Mouse (Mus musculus): ENCODE results near the gene Zdhhc20. TPM values are rescaled to one million over a fixed set of nuclear protein-coding genes. Genes with fewer than 3 reads are reported as not detected.
"Not testable (repeated sequence)": the region's sequence is repeated elsewhere in the genome, so short reads cannot be mapped to it uniquely, and the experiment has no call there.

The Zdhhc20 gene
- total and polyA plus RNA-seq, 3 experiments, result 1.0 to 20.5 (median 19.7) TPM

DNA sequence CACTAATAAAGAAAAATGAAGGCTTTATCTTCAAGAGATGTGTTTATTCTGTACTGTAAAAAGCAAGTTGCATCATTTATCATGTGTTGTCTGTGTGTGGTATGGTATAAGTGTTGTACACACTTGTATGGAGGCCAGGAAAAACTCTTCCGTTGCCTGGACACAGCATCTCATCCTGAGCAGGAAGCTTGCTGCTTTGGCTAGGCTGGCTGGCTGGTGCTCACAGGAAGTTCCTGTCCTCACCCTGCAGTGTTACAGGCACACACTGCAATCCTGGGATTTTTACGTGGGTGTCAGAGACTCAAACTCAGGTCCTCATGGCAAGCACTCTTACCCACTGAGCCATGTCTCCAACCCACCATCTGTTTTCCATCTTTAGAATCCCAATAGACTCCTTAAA is 26.9 kb downstream of the Zdhhc20 start:
- Histone ChIP-seq H3K4me3 (ENCODE audit: low read depth, low read length) (no peak overlapping the region), H3K4me1 (ENCODE audit: insufficient read depth, low read depth, low read length) (peaks cover 13% of the 10 kb centered on the region), H3K27me3 (ENCODE audit: insufficient read depth, low read length) (no peaks in the 10 kb centered on the region), H3K36me3 (replicated peaks) (peaks cover 45% of the 10 kb centered on the region), H3K9me3 (replicated peaks) (no peaks in the 10 kb centered on the region)
- no peak for ATAC-seq (ENCODE audit: extremely low read depth, insufficient number of reproducible peaks, low FRiP score, poor library complexity, severe bottlenecking)
- DNase-seq (ENCODE audit: low spot score), result no peak
- TF ChIP-seq GATA1 (IDR thresholded peaks at IDR 0.05; ENCODE audit: borderline replicate concordance, low read length) (no peak), GATA2 (IDR thresholded peaks at IDR 0.05; ENCODE audit: borderline replicate concordance, low read depth, low read length) (no peak), CTCF (IDR thresholded peaks at IDR 0.05; ENCODE audit: low read depth, low read length) (no peak), TAL1 (conservative IDR thresholded peaks at IDR 0.05; ENCODE audit: low read depth, low read length) (no peak), POLR2AphosphoS5 (IDR thresholded peaks at IDR 0.05; ENCODE audit: insufficient replicate concordance, low read depth, low read length) (no peak)

DNA sequence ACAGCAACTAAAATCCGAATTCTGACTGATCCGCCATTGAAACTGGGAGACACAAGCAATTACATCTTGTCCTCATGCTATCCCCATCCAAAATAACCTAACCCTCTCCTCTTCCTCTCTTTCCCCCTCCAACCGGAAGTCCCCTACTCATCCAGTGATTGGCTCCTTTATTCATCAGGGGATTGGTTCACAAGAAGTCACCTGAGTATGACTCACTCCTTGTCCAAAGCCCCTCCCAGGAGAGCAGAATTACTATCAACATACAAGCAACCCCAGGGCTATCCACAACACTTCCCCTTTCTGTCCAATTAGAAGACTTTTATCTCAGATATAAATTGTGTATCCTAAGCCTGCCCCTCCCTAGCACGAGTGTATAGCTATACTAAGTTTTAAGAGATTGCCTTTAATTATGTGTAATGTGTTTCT is 28.1 kb downstream of the Zdhhc20 start:
- DNase-seq (ENCODE audit: low spot score) (no peak), ATAC-seq (ENCODE audit: extremely low read depth, insufficient number of reproducible peaks, low FRiP score, poor library complexity, severe bottlenecking) (peak; percentile 77)

DNA sequence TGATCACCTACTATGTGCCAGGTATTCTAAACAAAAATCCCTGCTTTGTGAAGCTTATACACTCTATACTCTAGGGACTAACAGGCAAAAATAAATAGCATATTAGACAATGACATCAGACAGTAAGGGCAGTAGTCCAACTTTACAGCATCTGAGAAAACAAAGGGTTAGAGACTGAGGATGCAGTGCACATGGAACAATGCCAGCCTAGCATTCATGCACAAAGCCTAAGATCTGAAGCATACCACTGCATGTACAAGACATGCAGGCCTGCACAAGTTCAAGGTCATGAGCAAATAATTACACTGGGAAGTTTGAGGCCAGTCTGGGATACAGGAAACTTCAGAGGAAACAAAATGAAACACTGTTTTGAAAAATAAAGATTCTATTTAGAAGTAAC is 30.6 kb downstream of the Zdhhc20 start:
- H3K9me3 ChIP-seq (replicated peaks), result no peaks in the 10 kb centered on the region
- ATAC-seq (ENCODE audit: extremely low read depth, insufficient number of reproducible peaks, low FRiP score, poor library complexity, severe bottlenecking), result no peak
- no peaks in the 10 kb centered on the region for H3K27me3 ChIP-seq (ENCODE audit: insufficient read depth, low read length)
- H3K36me3 ChIP-seq (replicated peaks), result peaks cover 39% of the 10 kb centered on the region
- DNase-seq (ENCODE audit: low spot score), result no peak
- TF ChIP-seq POLR2AphosphoS5 (IDR thresholded peaks at IDR 0.05; ENCODE audit: insufficient replicate concordance, low read depth, low read length) (no peak), GATA2 (IDR thresholded peaks at IDR 0.05; ENCODE audit: borderline replicate concordance, low read depth, low read length) (no peak), GATA1 (IDR thresholded peaks at IDR 0.05; ENCODE audit: borderline replicate concordance, low read length) (no peak), TAL1 (conservative IDR thresholded peaks at IDR 0.05; ENCODE audit: low read depth, low read length) (no peak), CTCF (IDR thresholded peaks at IDR 0.05; ENCODE audit: low read depth, low read length) (no peak)
- H3K4me1 ChIP-seq (ENCODE audit: insufficient read depth, low read depth, low read length), result peaks cover 10% of the 10 kb centered on the region
- no peak overlapping the region for H3K4me3 ChIP-seq (ENCODE audit: low read depth, low read length)

More for the DNA sequence above, 28.1 kb downstream of the Zdhhc20 start:
- peaks cover 12% of the 10 kb centered on the region for H3K4me1 ChIP-seq (ENCODE audit: insufficient read depth, low read depth, low read length)
- H3K36me3 ChIP-seq (replicated peaks), result peaks cover 48% of the 10 kb centered on the region
- no peaks in the 10 kb centered on the region for H3K9me3 ChIP-seq (replicated peaks)
- H3K27me3 ChIP-seq (ENCODE audit: insufficient read depth, low read length), result no peaks in the 10 kb centered on the region
- TF ChIP-seq TAL1 (conservative IDR thresholded peaks at IDR 0.05; ENCODE audit: low read depth, low read length) (no peak), GATA1 (IDR thresholded peaks at IDR 0.05; ENCODE audit: borderline replicate concordance, low read length) (no peak), GATA2 (IDR thresholded peaks at IDR 0.05; ENCODE audit: borderline replicate concordance, low read depth, low read length) (no peak), POLR2AphosphoS5 (IDR thresholded peaks at IDR 0.05; ENCODE audit: insufficient replicate concordance, low read depth, low read length) (no peak), CTCF (IDR thresholded peaks at IDR 0.05; ENCODE audit: low read depth, low read length) (no peak)
- no peak overlapping the region for H3K4me3 ChIP-seq (ENCODE audit: low read depth, low read length)

DNA sequence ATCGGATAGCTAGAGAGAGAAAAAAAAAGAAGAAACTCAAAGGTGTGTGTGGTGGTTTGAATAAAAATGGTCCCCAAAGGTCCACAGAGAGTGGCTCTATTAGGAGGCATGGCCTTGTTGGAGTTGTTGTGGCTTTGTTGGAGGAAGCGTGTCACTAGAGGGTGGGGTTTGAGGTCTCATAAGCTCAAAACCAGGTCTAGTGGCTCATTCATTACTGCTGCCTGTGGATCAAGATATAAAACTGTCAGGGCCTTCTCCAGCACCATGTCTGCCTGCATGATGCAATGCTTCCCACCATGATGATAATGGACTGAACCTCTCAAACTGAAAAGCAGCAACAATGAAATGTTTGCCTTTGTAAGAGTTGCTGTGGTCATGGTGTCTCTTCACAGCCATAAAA is 31.5 kb downstream of the Zdhhc20 start:
- Histone ChIP-seq H3K4me3 (ENCODE audit: low read depth, low read length) (no peak overlapping the region), H3K4me1 (ENCODE audit: insufficient read depth, low read depth, low read length) (peaks cover 10% of the 10 kb centered on the region), H3K27me3 (ENCODE audit: insufficient read depth, low read length) (no peaks in the 10 kb centered on the region), H3K9me3 (replicated peaks) (no peaks in the 10 kb centered on the region), H3K36me3 (replicated peaks) (peaks cover 37% of the 10 kb centered on the region)
- no peak for ATAC-seq (ENCODE audit: extremely low read depth, insufficient number of reproducible peaks, low FRiP score, poor library complexity, severe bottlenecking)
- TF ChIP-seq GATA2 (IDR thresholded peaks at IDR 0.05; ENCODE audit: borderline replicate concordance, low read depth, low read length) (no peak), GATA1 (IDR thresholded peaks at IDR 0.05; ENCODE audit: borderline replicate concordance, low read length) (no peak), CTCF (IDR thresholded peaks at IDR 0.05; ENCODE audit: low read depth, low read length) (no peak), TAL1 (conservative IDR thresholded peaks at IDR 0.05; ENCODE audit: low read depth, low read length) (no peak), POLR2AphosphoS5 (IDR thresholded peaks at IDR 0.05; ENCODE audit: insufficient replicate concordance, low read depth, low read length) (no peak)
- no peak for DNase-seq (ENCODE audit: low spot score)

DNA sequence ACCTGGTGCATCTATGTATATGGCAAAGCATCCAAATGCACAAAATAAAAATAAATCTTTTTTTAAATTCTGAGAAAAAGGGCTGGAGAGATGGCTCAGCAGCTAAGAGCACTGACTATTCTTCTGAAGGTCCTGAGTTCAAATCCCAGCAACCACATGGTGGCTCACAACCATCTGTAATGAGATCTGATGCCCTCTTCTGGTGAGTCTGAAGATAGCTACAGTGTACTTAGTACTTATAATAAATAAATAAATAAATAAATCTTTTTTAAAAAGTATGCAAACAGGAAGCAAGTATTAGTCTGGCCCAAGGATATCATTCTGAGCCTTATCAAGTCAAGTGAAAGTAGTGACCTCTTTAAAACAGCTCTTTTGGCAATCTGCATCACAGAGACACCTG is 34.0 kb downstream of the Zdhhc20 start:
- H3K36me3 ChIP-seq (replicated peaks), result peaks cover 35% of the 10 kb centered on the region
- H3K27me3 ChIP-seq (ENCODE audit: insufficient read depth, low read length); H3K4me3 ChIP-seq (ENCODE audit: low read depth, low read length); H3K4me1 ChIP-seq (ENCODE audit: insufficient read depth, low read depth, low read length); DNase-seq (ENCODE audit: low spot score); ATAC-seq (ENCODE audit: extremely low read depth, insufficient number of reproducible peaks, low FRiP score, poor library complexity, severe bottlenecking); H3K9me3 ChIP-seq (replicated peaks): not testable (repeated sequence)

DNA sequence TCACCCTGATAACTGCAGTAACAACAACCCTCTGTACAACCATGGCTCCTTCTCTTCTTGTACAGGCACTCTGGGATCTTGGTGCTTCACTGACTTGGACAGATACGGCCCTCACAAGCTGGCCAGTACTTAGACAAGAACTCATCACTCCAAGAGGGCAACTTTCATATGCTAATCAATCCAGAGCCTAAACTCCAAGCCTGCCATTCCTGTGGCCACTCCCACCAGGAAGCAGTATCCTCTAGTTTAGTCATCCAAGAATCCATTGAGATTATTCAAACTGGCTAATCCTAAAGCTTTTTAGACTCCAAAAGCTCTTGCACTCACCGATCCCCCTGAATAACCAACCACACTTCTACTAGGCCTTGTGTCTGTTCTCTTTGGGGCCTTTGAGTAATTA is 37.1 kb downstream of the Zdhhc20 start:
- no peak for ATAC-seq (ENCODE audit: extremely low read depth, insufficient number of reproducible peaks, low FRiP score, poor library complexity, severe bottlenecking)
- no peak for DNase-seq (ENCODE audit: low spot score)
- peaks cover 35% of the 10 kb centered on the region for H3K36me3 ChIP-seq (replicated peaks)
- H3K9me3 ChIP-seq (replicated peaks), result no peaks in the 10 kb centered on the region
- no peak overlapping the region for H3K4me3 ChIP-seq (ENCODE audit: low read depth, low read length)
- no peaks in the 10 kb centered on the region for H3K27me3 ChIP-seq (ENCODE audit: insufficient read depth, low read length)
- TF ChIP-seq GATA1 (IDR thresholded peaks at IDR 0.05; ENCODE audit: borderline replicate concordance, low read length) (no peak), POLR2AphosphoS5 (IDR thresholded peaks at IDR 0.05; ENCODE audit: insufficient replicate concordance, low read depth, low read length) (no peak), GATA2 (IDR thresholded peaks at IDR 0.05; ENCODE audit: borderline replicate concordance, low read depth, low read length) (no peak), CTCF (IDR thresholded peaks at IDR 0.05; ENCODE audit: low read depth, low read length) (no peak), TAL1 (conservative IDR thresholded peaks at IDR 0.05; ENCODE audit: low read depth, low read length) (no peak)
- H3K4me1 ChIP-seq (ENCODE audit: insufficient read depth, low read depth, low read length), result peaks cover 6% of the 10 kb centered on the region

DNA sequence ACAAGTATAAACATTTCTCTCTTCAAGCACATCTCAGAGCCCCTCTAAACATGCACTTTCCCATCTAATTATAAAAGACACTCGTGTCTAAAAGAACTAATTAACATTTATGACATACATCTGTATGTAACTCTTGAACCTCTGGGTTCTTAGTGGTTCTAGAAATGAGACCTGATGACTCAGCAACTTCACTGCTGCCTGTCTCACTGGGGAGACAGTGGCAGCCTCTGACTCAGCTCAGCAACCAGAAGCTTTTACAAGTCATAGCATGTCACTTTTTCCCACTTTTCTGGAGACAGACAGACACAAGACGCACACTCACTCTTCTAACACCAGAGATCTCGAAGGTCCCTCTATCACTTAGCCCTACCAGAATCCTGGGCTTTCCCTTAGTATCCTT is 39.7 kb downstream of the Zdhhc20 start:
- Histone ChIP-seq H3K36me3 (replicated peaks) (peaks cover 36% of the 10 kb centered on the region), H3K4me3 (ENCODE audit: low read depth, low read length) (no peak overlapping the region), H3K9me3 (replicated peaks) (no peaks in the 10 kb centered on the region), H3K27me3 (ENCODE audit: insufficient read depth, low read length) (no peaks in the 10 kb centered on the region), H3K4me1 (ENCODE audit: insufficient read depth, low read depth, low read length) (peaks cover 6% of the 10 kb centered on the region)
- no peak for TF ChIP-seq GATA1 (IDR thresholded peaks at IDR 0.05; ENCODE audit: borderline replicate concordance, low read length)
- no peak for TF ChIP-seq GATA2 (IDR thresholded peaks at IDR 0.05; ENCODE audit: borderline replicate concordance, low read depth, low read length)
- no peak for TF ChIP-seq POLR2AphosphoS5 (IDR thresholded peaks at IDR 0.05; ENCODE audit: insufficient replicate concordance, low read depth, low read length)
- TF ChIP-seq TAL1 (conservative IDR thresholded peaks at IDR 0.05; ENCODE audit: low read depth, low read length), result no peak
- no peak for TF ChIP-seq CTCF (IDR thresholded peaks at IDR 0.05; ENCODE audit: low read depth, low read length)
- ATAC-seq (ENCODE audit: extremely low read depth, insufficient number of reproducible peaks, low FRiP score, poor library complexity, severe bottlenecking), result peak; percentile 68
- peak; percentile 19 for DNase-seq (ENCODE audit: low spot score)
